ENCODE assay signal across 8 mouse cellular contexts in genomic region chr15:89591317-89591716, GRCm38 (mm10). TPM values are rescaled to one million over a fixed set of nuclear protein-coding genes. Genes with fewer than 3 reads are reported as not detected.
DNase-seq lines count a peak whose midpoint lies in the region; ATAC-seq and TF ChIP-seq lines count a peak whose summit lies in the region.

No protein-coding gene starts in this region.

- peak overlapping the region; percentile 82 for H3K9ac ChIP-seq in lung, embryonic 16.5 days (ENCODE audit: low read length)
- H3K9ac ChIP-seq in embryonic facial prominence, embryonic 14.5 days (ENCODE audit: low read depth, low read length) = peak overlapping the region; percentile 79
- H3K9ac ChIP-seq in hindbrain, postnatal 0 days (replicated peaks; ENCODE audit: low read length) = peak overlapping the region; percentile 68
- peak overlapping the region; percentile 71 for H3K9ac ChIP-seq in midbrain, embryonic 14.5 days (replicated peaks; ENCODE audit: low read length)

- peak overlapping the region; percentile 80 for H3K4me3 ChIP-seq in lung, embryonic 16.5 days (ENCODE audit: low read length)
- H3K4me3 ChIP-seq in embryonic facial prominence, embryonic 14.5 days (ENCODE audit: low read depth, low read length) = peak overlapping the region; percentile 75
- H3K4me3 ChIP-seq in hindbrain, postnatal 0 days (ENCODE audit: low read length) = peak overlapping the region; percentile 78
- peak overlapping the region; percentile 65 for H3K4me3 ChIP-seq in midbrain, embryonic 14.5 days (replicated peaks; ENCODE audit: low read depth, low read length)

- TF ChIP-seq CTCF in hindbrain, postnatal 0 days (IDR thresholded peaks at IDR 0.05; ENCODE audit: low read depth) = no peak

- H3K4me1 ChIP-seq in lung, embryonic 16.5 days (replicated peaks; ENCODE audit: control insufficient read depth, insufficient read depth, low read length) = peaks cover 5% of the 10 kb centered on the region; the same call in 1 of the 2 replicates
- H3K4me1 ChIP-seq in embryonic facial prominence, embryonic 14.5 days (ENCODE audit: control insufficient read depth, insufficient read depth, low read length) = peaks cover 14% of the 10 kb centered on the region
- H3K4me1 ChIP-seq in hindbrain, postnatal 0 days (ENCODE audit: insufficient read depth, low read length) = 0 out of 2 replicates have a peak, but pooled peaks cover 6% of the 10 kb centered on the region
- peaks cover 10% of the 10 kb centered on the region for H3K4me1 ChIP-seq in midbrain, embryonic 14.5 days (ENCODE audit: control insufficient read depth, insufficient read depth, low read length)

- H3K4me2 ChIP-seq in lung, embryonic 16.5 days (ENCODE audit: low read depth, low read length) = peak overlapping the region; percentile 77
- H3K4me2 ChIP-seq in embryonic facial prominence, embryonic 14.5 days (ENCODE audit: low read depth, low read length) = peak overlapping the region; percentile 83
- peak overlapping the region; percentile 82 for H3K4me2 ChIP-seq in hindbrain, postnatal 0 days (ENCODE audit: low read depth, low read length)
- H3K4me2 ChIP-seq in midbrain, embryonic 14.5 days (ENCODE audit: low read length) = peak overlapping the region; percentile 77

- H3K9me3 ChIP-seq in lung, embryonic 16.5 days (ENCODE audit: control insufficient read depth, low read length) = no peaks in the 10 kb centered on the region
- no peaks in the 10 kb centered on the region for H3K9me3 ChIP-seq in embryonic facial prominence, embryonic 14.5 days (ENCODE audit: control insufficient read depth, low read length)
- no peaks in the 10 kb centered on the region for H3K9me3 ChIP-seq in hindbrain, postnatal 0 days (ENCODE audit: low read length)
- no peaks in the 10 kb centered on the region for H3K9me3 ChIP-seq in midbrain, embryonic 14.5 days (ENCODE audit: control insufficient read depth, low read length)

- DNase-seq in lung, adult 18-20 months = no peak
- DNase-seq in embryonic facial prominence, embryonic 14.5 days (ENCODE audit: low spot score) = no peak
- peak; percentile 39 for DNase-seq in hindbrain, postnatal 0 days (ENCODE audit: low spot score)
- no peak for DNase-seq in midbrain, embryonic 14.5 days
- no peak for DNase-seq in T-cell, adult 2 months (ENCODE audit: low spot score)
- no peak for DNase-seq in spleen, adult 18-20 months
- DNase-seq in adrenal gland, postnatal 14 days = no peak

- under 1% methylated on average over 30 of the region's 30 CpGs for WGBS in lung, embryonic 16.5 days
- under 1% methylated on average over 30 of the region's 30 CpGs for WGBS in embryonic facial prominence, embryonic 14.5 days
- 1% methylated on average over 30 of the region's 30 CpGs for WGBS in hindbrain, postnatal 0 days
- WGBS in midbrain, embryonic 14.5 days = 2% methylated on average over 30 of the region's 30 CpGs

- peak; percentile 29 for ATAC-seq in lung, embryonic 16.5 days (ENCODE audit: low read depth)
- 0 out of 2 replicates have a peak, but pooled peaks have one; percentile 3 for ATAC-seq in embryonic facial prominence, embryonic 14.5 days (ENCODE audit: low read depth)
- ATAC-seq in hindbrain, postnatal 0 days = 0 out of 2 replicates have a peak, but pooled peaks have one; percentile 11
- ATAC-seq in midbrain, embryonic 14.5 days (ENCODE audit: low FRiP score, low TSS enrichment) = no peak

- H3K27me3 ChIP-seq in lung, embryonic 16.5 days (ENCODE audit: control insufficient read depth, insufficient read depth, low read depth, low read length) = no peaks in the 10 kb centered on the region
- H3K27me3 ChIP-seq in embryonic facial prominence, embryonic 14.5 days (replicated peaks; ENCODE audit: control insufficient read depth, insufficient read depth, low read length) = no peaks in the 10 kb centered on the region
- no peaks in the 10 kb centered on the region for H3K27me3 ChIP-seq in hindbrain, postnatal 0 days (ENCODE audit: insufficient read depth, low read length)
- no peaks in the 10 kb centered on the region for H3K27me3 ChIP-seq in midbrain, embryonic 14.5 days (ENCODE audit: control insufficient read depth, insufficient read depth, low read length)

- H3K27ac ChIP-seq in lung, embryonic 16.5 days (ENCODE audit: low read length) = no peak overlapping the region
- H3K27ac ChIP-seq in embryonic facial prominence, embryonic 14.5 days (replicated peaks; ENCODE audit: low read depth, low read length) = peak overlapping the region; percentile 65; the same call in 1 of the 2 replicates
- peak overlapping the region; percentile 76 for H3K27ac ChIP-seq in hindbrain, postnatal 0 days
- peak overlapping the region; percentile 83 for H3K27ac ChIP-seq in midbrain, embryonic 14.5 days (replicated peaks; ENCODE audit: low read depth, low read length)

- H3K36me3 ChIP-seq in lung, embryonic 16.5 days (ENCODE audit: control insufficient read depth, insufficient read depth, low read length) = no peaks in the 10 kb centered on the region
- H3K36me3 ChIP-seq in embryonic facial prominence, embryonic 14.5 days (ENCODE audit: control insufficient read depth, insufficient read depth, low read length) = peaks cover 13% of the 10 kb centered on the region
- H3K36me3 ChIP-seq in hindbrain, postnatal 0 days (ENCODE audit: insufficient read depth, low read length) = peaks cover 4% of the 10 kb centered on the region; the same call in 1 of the 2 replicates
- H3K36me3 ChIP-seq in midbrain, embryonic 14.5 days (ENCODE audit: control insufficient read depth, insufficient read depth, low read length) = peaks cover 16% of the 10 kb centered on the region

RNA-seq across cellular contexts. Expression of gene Rabl2, which starts 0.4 kb away (rescaled TPM):
- 51.3 and 52.8 TPM in 2 replicates for polyA plus RNA-seq in lung, embryonic 16.5 days (2015; fragmentation: Nextera tagmentation; extraction: Ambion mirVana)
- 44.4 and 45.7 TPM in 2 replicates for polyA plus RNA-seq in embryonic facial prominence, embryonic 14.5 days (2014; fragmentation: Nextera tagmentation; extraction: Ambion mirVana)
- 42.2 and 62.1 TPM in 2 replicates for total RNA-seq in hindbrain, postnatal 0 days (2014; rRNA removed)
- polyA plus RNA-seq in hindbrain, postnatal 0 days (2015; fragmentation: Nextera tagmentation; extraction: Ambion mirVana) = 59.1 and 66.6 TPM in 2 replicates
- polyA plus RNA-seq in midbrain, embryonic 14.5 days (2014; fragmentation: Nextera tagmentation; extraction: Ambion mirVana) = 82.6 and 88.4 TPM in 2 replicates
- 9.1 and 12.2 TPM in 2 replicates for total RNA-seq in adrenal gland, postnatal 14 days (2021)

RNA-seq across cellular contexts. Expression of gene Acr, which starts 23.2 kb away (rescaled TPM):
- 0.14 and 0.20 TPM in 2 replicates for polyA plus RNA-seq in lung, embryonic 16.5 days (2015; fragmentation: Nextera tagmentation; extraction: Ambion mirVana)
- polyA plus RNA-seq in embryonic facial prominence, embryonic 14.5 days (2014; fragmentation: Nextera tagmentation; extraction: Ambion mirVana) = 0.22 and 0.38 TPM in 2 replicates
- 2.4 and 3.3 TPM in 2 replicates for total RNA-seq in hindbrain, postnatal 0 days (2014; rRNA removed)
- 2.1 TPM in 2 replicates for polyA plus RNA-seq in hindbrain, postnatal 0 days (2015; fragmentation: Nextera tagmentation; extraction: Ambion mirVana)
- 2.1 and 2.3 TPM in 2 replicates for polyA plus RNA-seq in midbrain, embryonic 14.5 days (2014; fragmentation: Nextera tagmentation; extraction: Ambion mirVana)
- total RNA-seq in adrenal gland, postnatal 14 days (2021) = 0.48 and 0.75 TPM in 2 replicates
